In genomic region chr6:89200514-89201284, GRCm38 (mm10) we compare ENCODE assay signal across 8 mouse cellular contexts.
DNase-seq lines count a peak whose midpoint lies in the region; ATAC-seq and TF ChIP-seq lines count a peak whose summit lies in the region.
"Not testable (repeated sequence)": the region's sequence is repeated elsewhere in the genome, so short reads cannot be mapped to it uniquely, and the experiment has no call there.

No protein-coding gene starts in this region.

- not testable (repeated sequence) for ATAC-seq in forebrain, embryonic 13.5 days; heart, embryonic 15.5 days (replicated peaks; ENCODE audit: insufficient number of reproducible peaks, insufficient read depth, low FRiP score, low read depth); kidney, embryonic 15.5 days (replicated peaks; ENCODE audit: low FRiP score); lung, postnatal 0 days; neural tube, embryonic 11.5 days (ENCODE audit: insufficient read depth, low FRiP score, low TSS enrichment)
- ATAC-seq in hindbrain, embryonic 16.5 days: peak; percentile 56
- 0 out of 2 replicates have a peak, but pooled peaks have one; percentile 44 for ATAC-seq in limb, embryonic 15.5 days (ENCODE audit: insufficient number of reproducible peaks, low FRiP score, low TSS enrichment, low read depth)

- not testable (repeated sequence) for DNase-seq in embryonic facial prominence, embryonic 10.5 days (ENCODE audit: low spot score); lung, postnatal 0 days (ENCODE audit: low spot score); neural tube, embryonic 11.5 days (ENCODE audit: low spot score)

- H3K4me3 ChIP-seq in embryonic facial prominence, embryonic 10.5 days: peak overlapping the region; percentile 47
- H3K4me3 ChIP-seq in forebrain, embryonic 13.5 days: peak overlapping the region; percentile 18; the same call in 1 of the 2 replicates
- peak overlapping the region; percentile 24; the same call in 1 of the 2 replicates for H3K4me3 ChIP-seq in heart, embryonic 15.5 days
- peak overlapping the region; percentile 22; the same call in 1 of the 2 replicates for H3K4me3 ChIP-seq in hindbrain, embryonic 16.5 days (ENCODE audit: low read length)
- H3K4me3 ChIP-seq in kidney, embryonic 15.5 days (replicated peaks): peak overlapping the region; percentile 22
- H3K4me3 ChIP-seq in limb, embryonic 15.5 days: peak overlapping the region; percentile 7; the same call in 1 of the 2 replicates
- not testable (repeated sequence) for H3K4me3 ChIP-seq in lung, postnatal 0 days (ENCODE audit: low read depth, low read length); neural tube, embryonic 11.5 days (ENCODE audit: low read depth, low read length)

- not testable (repeated sequence) for H3K4me1 ChIP-seq in embryonic facial prominence, embryonic 10.5 days; forebrain, embryonic 13.5 days; heart, embryonic 15.5 days (replicated peaks); hindbrain, embryonic 16.5 days (ENCODE audit: control insufficient read depth, insufficient read depth, low read depth, low read length); kidney, embryonic 15.5 days; limb, embryonic 15.5 days; lung, postnatal 0 days (ENCODE audit: insufficient read depth, low read depth, low read length); neural tube, embryonic 11.5 days (ENCODE audit: control insufficient read depth, insufficient read depth, low read length)

- H3K4me2 ChIP-seq in forebrain, embryonic 13.5 days: peak overlapping the region; percentile 47
- H3K4me2 ChIP-seq in heart, embryonic 15.5 days: peak overlapping the region; percentile 50
- H3K4me2 ChIP-seq in hindbrain, embryonic 16.5 days (ENCODE audit: low read length): peak overlapping the region; percentile 46
- H3K4me2 ChIP-seq in kidney, embryonic 15.5 days: peak overlapping the region; percentile 57
- peak overlapping the region; percentile 33 for H3K4me2 ChIP-seq in limb, embryonic 15.5 days
- H3K4me2 ChIP-seq in lung, postnatal 0 days (replicated peaks; ENCODE audit: low read depth, low read length): 0 out of 2 replicates have a peak overlapping the region, but pooled peaks have one; percentile 14
- H3K4me2 ChIP-seq in neural tube, embryonic 11.5 days (ENCODE audit: low read depth): peak overlapping the region; percentile 32

- H3K27me3 ChIP-seq in embryonic facial prominence, embryonic 10.5 days (replicated peaks; ENCODE audit: low read depth, poor library complexity, severe bottlenecking); forebrain, embryonic 13.5 days; heart, embryonic 15.5 days; hindbrain, embryonic 16.5 days (replicated peaks; ENCODE audit: control insufficient read depth, insufficient read depth, low read length); kidney, embryonic 15.5 days; limb, embryonic 15.5 days; lung, postnatal 0 days (replicated peaks; ENCODE audit: insufficient read depth, low read length); neural tube, embryonic 11.5 days (ENCODE audit: control insufficient read depth, insufficient read depth, low read length): not testable (repeated sequence)

- H3K9me3 ChIP-seq in embryonic facial prominence, embryonic 10.5 days; forebrain, embryonic 13.5 days (replicated peaks); heart, embryonic 15.5 days (replicated peaks); hindbrain, embryonic 16.5 days (ENCODE audit: control insufficient read depth, low read length); kidney, embryonic 15.5 days (replicated peaks); limb, embryonic 15.5 days; lung, postnatal 0 days (ENCODE audit: low read length); neural tube, embryonic 11.5 days (ENCODE audit: control insufficient read depth, low read length): not testable (repeated sequence)

- not testable (repeated sequence) for H3K36me3 ChIP-seq in embryonic facial prominence, embryonic 10.5 days (replicated peaks); forebrain, embryonic 13.5 days (ENCODE audit: poor library complexity, severe bottlenecking); heart, embryonic 15.5 days; hindbrain, embryonic 16.5 days (ENCODE audit: control insufficient read depth, insufficient read depth, low read length); kidney, embryonic 15.5 days; limb, embryonic 15.5 days; lung, postnatal 0 days (ENCODE audit: insufficient read depth, low read length); neural tube, embryonic 11.5 days (ENCODE audit: control insufficient read depth, insufficient read depth, low read length)

- H3K9ac ChIP-seq in forebrain, embryonic 13.5 days; heart, embryonic 15.5 days; hindbrain, embryonic 16.5 days (ENCODE audit: low read depth, low read length); kidney, embryonic 15.5 days; limb, embryonic 15.5 days; lung, postnatal 0 days (replicated peaks; ENCODE audit: low read depth); neural tube, embryonic 11.5 days (ENCODE audit: low read length): not testable (repeated sequence)

- not testable (repeated sequence) for TF ChIP-seq EP300 in lung, postnatal 0 days (IDR thresholded peaks at IDR 0.05)

- not testable (repeated sequence) for TF ChIP-seq CTCF in lung, postnatal 0 days (IDR thresholded peaks at IDR 0.05)

- WGBS in embryonic facial prominence, embryonic 10.5 days: 8% methylated on average over 19 of the region's 19 CpGs
- WGBS in forebrain, embryonic 13.5 days: 9% methylated on average over 19 of the region's 19 CpGs
- 9% methylated on average over 19 of the region's 19 CpGs for WGBS in heart, embryonic 15.5 days
- WGBS in hindbrain, embryonic 16.5 days: 9% methylated on average over 19 of the region's 19 CpGs
- WGBS in kidney, embryonic 15.5 days: 8% methylated on average over 19 of the region's 19 CpGs
- 11% methylated on average over 19 of the region's 19 CpGs for WGBS in limb, embryonic 15.5 days
- 9% methylated on average over 19 of the region's 19 CpGs for WGBS in lung, postnatal 0 days
- WGBS in neural tube, embryonic 11.5 days: 10% methylated on average over 19 of the region's 19 CpGs

- not testable (repeated sequence) for H3K27ac ChIP-seq in embryonic facial prominence, embryonic 10.5 days (replicated peaks); forebrain, embryonic 13.5 days; heart, embryonic 15.5 days; hindbrain, embryonic 16.5 days (ENCODE audit: low read depth, low read length); kidney, embryonic 15.5 days; limb, embryonic 15.5 days; lung, postnatal 0 days (ENCODE audit: low read length); neural tube, embryonic 11.5 days (ENCODE audit: low read depth, low read length)
